Mouse (Mus musculus) monocyte, adult 2 months (primary cell): Measurements from ENCODE around the gene Sh3bp5.

ENCODE experiments used
- DNase-seq, 2 experiments: peaks; one replicate each; pipeline ENCODE4 v3.0.0; 2022; ENCODE audit warnings: low spot score in 2 of 2, low read depth in 1 of 2

Sh3bp5 gene

DNA sequence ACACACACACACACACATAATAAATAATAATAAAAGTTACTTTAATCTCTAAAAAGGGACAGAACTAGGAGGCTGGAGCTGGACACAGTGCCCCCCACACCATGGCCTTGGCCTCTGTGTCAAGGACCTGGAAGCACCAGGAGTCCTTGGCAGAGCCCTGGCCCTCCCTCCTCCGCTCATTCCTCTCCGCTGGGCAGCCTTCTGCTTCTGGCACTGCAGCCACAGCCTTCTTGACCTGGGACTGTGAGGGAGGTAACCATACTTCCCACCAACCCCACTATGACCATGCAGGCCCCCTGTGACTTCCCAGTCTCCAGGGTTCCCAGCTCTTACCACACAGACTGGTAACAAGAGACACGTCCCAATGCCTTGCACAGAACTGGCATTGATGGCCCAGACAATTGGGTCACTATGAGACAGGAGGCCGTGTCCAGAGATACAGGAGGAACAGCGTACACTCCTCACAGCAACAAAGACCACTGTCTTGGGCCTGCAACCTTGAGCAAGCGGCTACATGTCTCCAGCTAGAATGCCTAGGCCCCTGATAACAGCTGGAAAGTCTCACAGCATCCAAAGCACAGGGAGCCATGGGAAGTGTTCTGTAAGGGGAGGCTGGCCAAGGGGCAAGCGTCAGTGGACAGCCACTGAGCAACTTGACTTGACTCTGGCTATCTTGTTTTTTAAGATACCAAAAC is 41.8 kb downstream of the Sh3bp5 start:
- no peak for DNase-seq

DNA sequence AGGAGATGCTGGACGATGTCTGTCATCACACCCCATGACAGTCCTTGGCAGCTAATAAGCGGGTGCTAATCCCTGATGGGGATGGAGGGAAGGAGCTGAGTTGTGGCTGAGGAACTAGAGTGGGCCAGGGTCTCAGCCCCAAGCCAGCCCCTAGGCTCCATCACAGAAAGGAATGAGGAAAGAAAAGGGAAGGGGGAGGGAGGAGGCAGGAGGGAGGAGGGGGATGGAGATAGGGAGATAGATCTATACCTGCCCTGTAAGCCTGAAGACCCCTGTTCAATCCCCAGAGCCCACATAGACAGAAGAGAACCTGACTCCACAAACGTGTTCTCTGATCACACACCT is 42.4 kb downstream of the Sh3bp5 start:
- no peak for DNase-seq

DNA sequence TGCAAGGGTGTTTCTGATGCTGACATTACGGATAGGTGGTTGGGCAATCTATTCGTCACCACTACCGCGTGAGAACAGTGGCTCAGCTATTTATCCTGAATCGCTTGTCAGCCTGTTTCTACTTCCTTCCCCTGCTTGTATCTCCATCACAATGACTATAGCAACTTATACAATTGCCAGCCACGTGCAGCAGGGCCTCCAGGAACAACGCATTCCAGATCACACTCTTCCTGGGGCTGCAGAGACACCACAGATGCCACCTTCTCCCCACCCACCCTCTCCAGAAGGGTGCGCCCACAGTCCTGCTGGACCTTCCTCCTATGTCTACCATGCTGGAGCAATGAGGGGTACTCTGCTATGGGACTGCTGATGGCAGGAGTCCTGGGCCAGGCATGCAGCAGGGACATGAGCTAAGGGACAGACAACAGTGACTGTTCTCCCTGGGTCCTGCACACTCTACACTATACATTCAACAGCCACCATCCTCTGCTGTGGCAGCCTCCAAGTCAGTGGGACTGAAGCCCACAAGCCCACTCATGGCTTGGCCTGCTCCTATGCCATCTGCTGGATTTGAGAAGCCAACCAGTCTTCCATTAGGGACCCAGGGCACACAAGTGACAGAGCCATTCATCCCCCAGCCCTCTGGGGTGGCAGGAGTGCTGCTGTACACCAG is 42.9 kb downstream of the Sh3bp5 start:
- DNase-seq, result peak; percentile 30 to 40

DNA sequence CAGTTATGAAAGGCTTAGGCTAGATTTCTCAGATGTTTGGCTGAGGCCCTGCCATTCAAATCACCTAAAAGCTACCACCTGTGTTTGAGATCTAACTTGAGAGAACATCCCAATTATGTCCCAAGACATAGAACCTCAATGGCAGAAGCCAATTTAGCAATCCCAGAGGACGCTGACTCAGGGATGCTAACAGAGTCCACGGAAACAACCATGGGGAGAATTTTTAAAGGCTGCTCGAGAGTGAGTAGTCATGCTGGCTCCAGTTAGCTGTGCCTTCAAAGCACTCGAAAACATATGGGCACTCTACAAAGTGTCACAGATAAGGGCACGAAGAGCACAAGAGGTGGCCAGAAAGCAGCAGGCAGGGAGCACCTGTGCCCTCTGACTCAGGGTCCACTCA is 43.6 kb downstream of the Sh3bp5 start:
- no peak for DNase-seq

GRCm38 (mm10) chr14:31389421-31390147 is 46.3 kb downstream of the Sh3bp5 start:
- peak; percentile 45 to 48 for DNase-seq

- no peak for DNase-seq
These were observed 47.6 kb downstream of the Sh3bp5 start for GRCm38 (mm10) chr14:31388086-31388872.

GRCm38 (mm10) chr14:31387301-31387981 is 48.4 kb downstream of the Sh3bp5 start:
- DNase-seq, result no peak

DNA sequence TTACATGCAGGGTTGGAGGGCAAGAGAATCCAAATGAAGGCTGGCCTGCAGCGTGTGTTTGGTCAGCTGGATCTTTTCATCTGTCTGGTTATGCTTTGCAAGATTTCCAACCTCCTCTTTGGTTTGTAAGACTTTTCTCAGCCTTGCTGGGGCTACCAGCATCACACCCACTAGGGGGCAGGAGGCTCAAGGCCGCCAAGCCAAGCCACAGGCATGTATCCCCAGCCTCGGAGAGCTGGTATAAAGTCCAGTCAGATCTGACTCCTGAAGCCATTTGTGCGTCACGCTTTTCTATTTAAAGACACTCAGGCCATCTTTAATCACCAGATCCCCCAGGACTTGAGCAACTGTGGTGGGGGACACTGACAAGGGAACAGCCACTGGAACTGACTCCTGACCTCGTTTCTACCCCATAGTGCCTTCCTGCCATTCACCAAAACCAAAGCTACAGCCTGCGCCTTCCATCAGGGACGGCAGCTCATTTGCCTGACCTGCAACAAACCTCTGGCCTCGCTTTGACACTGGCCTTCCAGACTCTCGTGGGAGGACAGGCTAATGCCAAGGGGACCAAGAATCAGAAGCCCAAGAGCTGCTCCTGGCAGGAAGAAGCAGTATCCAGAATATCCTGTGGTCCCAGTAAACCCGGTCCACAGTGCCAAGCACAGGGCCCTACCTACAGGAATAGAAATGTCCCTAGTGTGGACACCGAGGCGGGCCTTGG is 49.7 kb downstream of the Sh3bp5 start:
- peak; percentile 40 to 62 for DNase-seq

- no peak for DNase-seq
These were observed 50.5 kb downstream of the Sh3bp5 start for GRCm38 (mm10) chr14:31385406-31385805.

- no peak for DNase-seq
These were observed 51.2 kb downstream of the Sh3bp5 start for GRCm38 (mm10) chr14:31384366-31385323.

DNA sequence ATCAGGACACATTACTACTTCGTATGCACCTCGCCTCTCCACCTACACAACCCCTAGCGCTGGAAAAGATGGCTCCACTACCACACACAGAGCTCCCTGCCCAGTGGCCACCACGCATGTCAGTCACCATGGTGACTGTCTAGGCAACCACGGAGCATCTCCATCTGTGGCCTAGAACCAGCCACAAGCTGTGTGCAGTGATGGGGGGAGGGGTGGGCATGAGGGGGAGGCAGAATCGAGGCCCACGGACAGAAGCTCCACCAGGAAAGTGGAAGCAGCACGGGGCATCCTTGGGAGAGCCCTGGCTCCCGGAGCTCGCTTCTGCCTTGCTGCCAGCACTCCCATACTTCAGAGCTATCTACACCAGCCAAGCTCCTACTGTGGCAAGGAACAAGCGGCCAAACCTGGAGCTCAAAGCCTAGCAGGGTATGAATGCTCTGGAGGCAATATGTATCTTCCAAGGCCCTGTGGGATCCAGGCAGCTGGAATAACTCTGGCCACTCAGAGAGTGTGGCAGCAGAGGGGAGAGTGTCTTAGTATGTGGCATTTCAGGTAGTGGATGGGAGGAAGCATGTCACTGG is 52.3 kb downstream of the Sh3bp5 start:
- no peak for DNase-seq

DNA sequence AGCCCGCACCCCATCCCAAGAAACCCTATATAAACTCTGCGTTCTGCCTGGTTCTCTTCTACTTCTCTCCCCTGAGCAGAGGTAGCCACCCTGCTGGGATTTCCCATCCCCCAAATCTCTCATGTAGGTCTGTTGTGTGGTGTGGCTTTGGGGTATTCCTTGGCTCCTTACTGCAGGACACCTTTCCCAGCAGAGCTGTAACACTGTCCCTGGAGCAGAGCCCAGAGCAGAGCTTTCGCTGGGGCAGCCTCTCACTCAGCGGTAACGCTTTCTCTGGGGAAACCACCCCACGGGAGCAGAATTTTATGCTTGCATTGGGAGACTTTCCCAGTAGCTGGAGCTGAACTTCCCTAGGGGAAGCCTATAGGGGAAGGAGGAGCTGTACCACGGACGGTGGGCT is 53.6 kb downstream of the Sh3bp5 start:
- no peak for DNase-seq

GRCm38 (mm10) chr14:31376331-31376730 is 59.5 kb downstream of the Sh3bp5 start:
- DNase-seq, result no peak

GRCm38 (mm10) chr14:31374390-31374789 is 61.5 kb downstream of the Sh3bp5 start:
- DNase-seq, result no peak

DNA sequence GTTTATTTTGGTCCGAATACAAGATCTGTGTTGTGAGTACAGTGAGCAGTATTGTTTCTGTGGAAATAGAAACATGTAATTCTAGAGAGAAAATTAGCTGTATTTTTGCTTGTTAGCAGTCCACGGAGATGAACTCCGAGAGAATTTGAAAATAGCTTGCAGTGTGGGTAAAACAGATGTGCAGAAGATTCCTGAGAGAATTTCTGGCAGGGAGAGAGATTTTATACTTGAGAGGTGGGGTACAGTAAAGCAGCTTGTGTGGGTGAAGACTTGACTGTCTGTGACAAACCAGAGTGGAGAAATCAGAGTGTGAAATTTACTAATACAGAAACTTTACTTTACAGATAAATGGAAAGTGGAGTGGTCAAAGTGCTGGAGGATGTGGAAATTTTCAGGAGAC is 66.5 kb downstream of the Sh3bp5 start:
- DNase-seq, result no peak

DNA sequence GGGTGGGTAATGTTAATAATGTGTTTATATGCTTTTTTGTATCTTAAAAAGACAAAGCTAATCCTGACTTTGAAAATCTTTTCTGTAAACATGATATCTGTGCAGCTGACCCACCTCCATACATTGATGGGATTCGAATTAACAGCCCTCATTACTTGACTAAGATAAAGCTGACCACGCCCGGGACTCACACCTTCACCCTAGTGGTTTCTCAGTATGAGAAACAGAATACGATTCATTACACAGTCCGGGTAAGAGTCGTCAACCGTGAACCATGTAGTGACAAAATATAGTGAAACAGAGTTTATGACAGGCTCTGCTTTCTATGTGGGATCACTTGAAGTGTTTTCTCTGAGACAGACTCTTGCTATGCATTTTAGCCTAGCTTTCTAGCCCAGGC is 67.9 kb downstream of the Sh3bp5 start:
- DNase-seq, result no peak

DNA sequence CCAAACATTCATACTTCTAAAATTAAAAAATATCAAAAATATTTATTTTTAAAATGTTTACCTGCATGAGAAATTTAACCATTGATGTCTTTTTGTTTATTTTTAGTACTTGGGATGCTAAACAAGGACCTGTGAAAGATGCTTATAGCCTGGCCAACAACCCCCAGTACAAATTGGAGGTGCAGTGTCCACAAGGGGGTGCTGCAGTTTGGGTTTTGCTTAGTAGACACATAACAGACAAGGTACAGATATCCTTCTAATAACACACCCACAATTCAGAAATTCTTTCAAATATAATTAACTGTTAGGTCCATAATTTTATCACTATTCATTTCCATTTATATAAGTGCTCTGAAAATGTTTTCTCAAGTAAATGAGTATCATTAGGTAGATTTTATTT is 70.5 kb downstream of the Sh3bp5 start:
- peak in 1 of 2 experiments; percentile 37 for DNase-seq

- no peak for DNase-seq
These were observed 71.3 kb downstream of the Sh3bp5 start for GRCm38 (mm10) chr14:31364589-31364988.

- DNase-seq, result no peak
These were observed 73.6 kb downstream of the Sh3bp5 start for GRCm38 (mm10) chr14:31362236-31362635.
